Mouse (Mus musculus): ENCODE data around the gene Acad11.

GRCm38 (mm10) chr9:104070863-104071604, 7.9 kb downstream of the Acad11 start:
- TF ChIP-seq POLR2A (IDR thresholded peaks at IDR 0.05; ENCODE audit: low read depth, low read length) (no peak), CTCF (conservative IDR thresholded peaks at IDR 0.05; ENCODE audit: insufficient read depth, insufficient read length, low read depth, low read length) (no peak)
